Mouse (Mus musculus): Measurements from ENCODE around the gene Hes3.

The Hes3 gene

DNA sequence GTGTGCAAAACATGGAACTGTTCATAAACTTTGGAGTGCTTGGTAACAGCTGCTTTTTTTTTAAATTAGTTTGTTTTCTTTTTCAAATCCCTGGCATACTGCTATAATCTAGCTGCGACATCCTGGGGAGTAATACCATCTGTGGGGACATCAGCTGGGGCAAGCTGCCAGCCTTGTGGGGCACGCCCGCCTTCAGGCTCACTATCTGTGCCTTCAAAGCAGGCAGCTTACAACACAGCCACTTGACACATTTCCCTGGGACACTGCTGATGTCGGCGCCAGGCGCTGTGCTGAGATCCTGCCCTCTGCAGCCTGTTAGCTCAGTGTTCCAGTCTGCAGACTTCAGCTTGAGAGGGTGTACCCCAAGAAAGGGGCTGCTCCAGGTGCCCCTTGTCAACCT lies 34.4 kb downstream of the Hes3 start:
- DNase-seq (ENCODE audit: low spot score): peak; percentile 73

DNA sequence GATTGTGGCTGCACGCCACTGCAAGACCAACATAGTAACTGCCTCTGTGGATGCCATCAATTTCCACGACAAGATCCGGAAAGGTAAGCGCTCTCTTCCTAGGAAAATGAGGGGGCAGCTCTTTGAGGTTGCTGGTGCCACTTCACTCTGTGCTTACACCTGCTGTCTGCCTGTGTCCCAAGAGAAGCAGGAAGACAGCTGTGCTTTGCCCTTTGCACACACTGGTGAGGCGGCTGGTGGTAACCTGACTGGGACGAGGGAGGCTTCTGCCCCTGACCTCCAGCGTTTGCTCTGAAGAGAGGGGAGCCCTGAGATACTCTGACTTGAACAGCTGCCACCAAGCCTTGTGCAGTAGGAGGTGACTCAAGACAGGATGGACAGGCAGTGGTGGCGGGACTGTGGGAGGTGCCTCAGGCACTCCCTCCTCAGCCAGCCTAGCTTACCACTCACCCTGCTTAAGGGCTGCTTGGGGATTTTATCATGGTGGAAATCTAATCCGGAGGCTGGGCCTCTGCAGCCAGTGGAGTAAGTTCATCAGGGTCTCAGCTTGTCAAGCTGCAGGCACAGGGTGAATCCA lies 38.2 kb downstream of the Hes3 start:
- no peak for DNase-seq (ENCODE audit: low spot score)

DNA sequence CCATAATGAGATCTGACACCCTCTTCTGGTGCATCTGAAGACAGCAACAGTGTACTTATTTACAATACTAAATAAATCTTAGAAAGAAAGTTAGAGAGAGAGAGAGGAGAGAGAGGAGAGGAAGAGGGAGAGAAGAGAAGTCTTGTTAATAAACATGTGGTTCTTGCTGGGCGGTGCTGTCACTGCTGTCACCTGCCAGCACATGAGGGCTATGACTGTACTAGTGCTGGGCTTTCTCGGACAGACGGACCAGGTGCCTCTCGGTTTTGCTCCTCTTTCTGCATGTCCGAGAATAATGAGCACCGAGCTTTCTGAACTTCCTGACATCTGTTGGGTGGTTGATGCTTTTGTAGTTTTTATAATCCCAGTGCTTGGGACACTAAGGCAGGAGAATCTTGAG lies 40.8 kb downstream of the Hes3 start:
- DNase-seq (ENCODE audit: low spot score): no peak

DNA sequence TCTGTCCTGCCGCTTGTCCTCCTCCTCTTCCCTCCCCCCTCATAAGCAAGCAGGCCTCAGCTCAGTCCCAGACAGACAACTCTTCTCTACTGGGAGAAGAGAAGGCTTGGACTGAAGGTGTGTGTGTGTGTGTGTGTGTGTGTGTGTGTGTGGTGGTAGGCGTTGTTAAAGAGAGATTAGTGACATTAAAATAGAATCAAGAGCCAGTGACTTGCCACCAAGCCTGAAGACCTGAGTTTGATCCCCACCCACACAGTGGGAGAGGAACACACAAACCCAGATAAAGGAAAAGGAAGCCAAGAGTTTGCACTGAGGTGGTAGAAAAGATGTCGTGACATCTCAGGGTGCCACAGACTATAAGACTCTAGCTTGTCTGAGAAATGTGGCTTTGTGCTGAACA lies 44.3 kb downstream of the Hes3 start:
- no peak for DNase-seq (ENCODE audit: low spot score)

DNA sequence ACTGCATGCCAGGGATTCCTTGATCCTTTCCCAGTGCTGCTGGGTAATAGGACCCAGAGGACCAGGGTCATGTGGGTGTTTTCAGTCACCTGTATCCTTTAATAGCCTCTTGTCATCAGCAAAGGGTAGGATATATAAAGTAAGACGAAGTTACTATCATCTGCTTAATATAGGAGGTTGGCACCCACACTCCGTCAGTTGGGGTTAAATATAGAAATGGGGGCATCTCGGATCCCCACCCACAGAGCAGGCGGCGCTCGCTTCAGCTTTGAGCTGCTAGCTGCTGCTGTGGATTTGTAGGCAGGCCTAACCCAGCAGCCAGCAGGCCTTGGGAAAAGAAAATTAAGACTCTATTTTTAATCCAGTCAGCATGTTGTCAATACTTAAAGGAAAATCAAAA lies 45.5 kb downstream of the Hes3 start:
- no peak for DNase-seq (ENCODE audit: low spot score)

DNA sequence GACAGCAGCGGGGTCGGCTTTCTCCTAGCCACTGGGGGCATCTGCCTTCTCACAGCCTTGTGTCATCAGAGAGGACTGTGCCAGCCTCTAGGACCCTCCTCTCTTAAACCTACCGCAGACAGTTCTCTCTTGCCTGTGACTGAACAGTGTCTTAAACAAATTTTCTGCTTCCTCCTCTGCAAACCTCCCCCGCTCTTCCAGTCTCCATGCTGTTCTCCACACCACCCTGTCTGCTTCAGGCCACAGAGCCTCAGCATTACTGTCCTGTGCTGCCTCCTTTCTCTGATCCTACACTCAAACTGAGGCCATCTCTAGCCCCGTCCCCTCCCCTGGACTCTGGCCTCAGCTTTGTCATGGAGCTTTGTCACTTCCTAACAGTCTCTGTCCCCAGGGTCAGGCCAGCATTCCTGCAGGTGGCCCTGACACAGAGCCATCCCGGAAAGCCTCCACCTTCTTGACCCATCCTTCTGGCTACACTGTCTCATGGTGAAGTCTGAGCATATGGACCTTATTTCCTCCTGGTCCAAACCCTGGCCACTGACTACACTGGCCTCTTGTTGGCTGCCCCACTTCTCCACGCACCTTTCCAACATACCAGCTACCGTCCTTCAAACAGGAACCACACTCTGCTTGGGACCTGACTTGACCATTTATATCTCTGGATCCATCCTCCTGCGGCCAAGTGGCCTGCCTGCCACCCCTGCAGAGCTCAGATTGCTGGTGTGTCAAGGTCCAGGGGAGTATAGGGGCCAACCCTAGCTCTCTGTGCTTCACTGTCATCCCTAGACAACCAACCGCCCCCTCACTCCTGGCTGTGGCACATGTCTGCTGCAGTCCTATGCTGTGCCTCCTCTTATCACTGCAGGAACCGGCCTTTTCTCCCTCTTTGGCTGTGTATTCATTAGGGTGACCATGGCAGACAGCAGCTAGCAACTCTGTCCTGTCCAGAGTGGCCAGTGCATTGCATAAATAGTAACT lies 46.6 kb downstream of the Hes3 start:
- no peak for DNase-seq (ENCODE audit: low spot score)

DNA sequence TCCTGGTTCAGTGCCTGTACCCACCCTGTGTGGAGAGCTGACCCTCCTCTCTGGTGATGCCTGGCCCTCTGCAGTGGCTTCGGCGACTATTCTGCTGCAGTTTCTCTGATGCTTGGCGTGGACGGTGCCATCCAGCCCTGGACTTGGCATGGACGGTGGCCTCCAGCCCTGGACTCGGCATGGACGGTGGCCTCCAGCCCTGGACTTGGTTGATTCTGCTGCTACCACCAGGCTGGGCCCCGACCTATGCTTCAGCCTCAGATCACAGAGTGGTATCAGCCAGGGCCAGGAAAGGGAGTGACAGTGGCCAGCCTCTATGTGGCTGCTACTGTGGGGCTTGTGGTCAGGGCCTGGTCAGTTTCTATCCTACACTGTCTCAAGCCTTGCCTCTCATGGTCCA lies 47.5 kb downstream of the Hes3 start:
- DNase-seq (ENCODE audit: low spot score): no peak

DNA sequence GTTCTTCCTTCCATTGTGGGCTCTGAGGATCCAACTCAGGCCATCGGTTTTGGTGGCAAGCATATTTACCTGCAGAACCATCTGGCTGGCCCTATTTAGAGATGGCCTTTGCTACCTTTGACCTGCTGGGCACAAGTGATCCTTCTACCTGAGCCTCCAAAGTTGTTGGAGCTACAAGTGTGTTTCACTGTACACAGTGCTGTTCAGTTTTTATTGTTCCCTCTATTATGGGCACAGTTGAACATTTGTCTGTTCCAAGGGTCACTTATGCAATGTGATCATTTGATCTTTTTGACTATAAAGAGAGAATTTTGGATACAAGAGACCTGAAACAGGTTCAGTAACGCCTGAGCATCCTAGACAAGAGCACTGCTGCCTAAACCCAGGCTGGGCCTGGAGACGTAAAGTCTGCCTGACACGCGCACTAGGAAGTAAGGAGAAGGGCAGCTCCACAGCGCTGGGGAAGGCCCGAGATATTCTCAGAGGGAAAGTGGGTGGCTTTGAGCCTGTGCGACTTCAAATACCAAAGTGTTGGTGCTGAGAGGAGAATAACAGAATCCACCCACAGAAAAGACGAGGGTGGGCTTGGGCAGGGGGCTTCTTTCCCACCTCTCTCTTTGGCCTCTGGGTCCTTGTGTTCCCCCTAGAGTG lies 48.1 kb downstream of the Hes3 start:
- DNase-seq (ENCODE audit: low spot score): no peak

DNA sequence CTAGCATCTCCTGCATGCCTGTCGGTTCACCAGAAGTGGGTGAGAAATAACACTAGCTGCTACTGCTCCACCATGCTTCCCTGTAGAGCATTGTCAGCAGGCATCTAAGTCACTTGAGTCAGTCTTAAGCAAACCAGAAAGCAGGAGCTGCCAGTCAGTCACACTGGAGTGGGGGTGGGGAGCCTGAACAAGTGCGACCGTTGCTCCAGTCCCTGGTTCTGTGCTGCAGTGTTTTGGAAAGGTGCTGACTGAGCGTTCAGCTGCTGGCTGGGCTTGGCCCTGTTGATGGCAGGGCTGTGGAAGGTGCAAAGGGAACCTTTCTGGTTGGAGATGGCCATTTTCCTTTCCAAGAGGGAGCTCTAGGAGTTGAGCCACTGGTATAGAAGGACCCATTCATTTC lies 51.5 kb downstream of the Hes3 start:
- DNase-seq (ENCODE audit: low spot score): no peak
